Mouse (Mus musculus) stomach, postnatal 0 days (tissue): ENCODE data around the gene Chrdl2. TPM values are rescaled to one million over a fixed set of nuclear protein-coding genes. Genes with fewer than 3 reads are reported as not detected.
"Not testable (repeated sequence)": the region's sequence is repeated elsewhere in the genome, so short reads cannot be mapped to it uniquely, and the experiment has no call there.

Source experiments
- ATAC-seq: fragments of 200-750 bp; cut with Nextera tagmentation; 2 replicates; pipeline ENCODE4 v1.8.0; 2017; ENCODE audit not compliant: low FRiP score, low TSS enrichment
- DNase-seq: peaks from one replicate; pipeline ENCODE4 v3.0.0-alpha.2; 2016; ENCODE audit warnings: low spot score
- H3K27ac ChIP-seq: fragments of 300-500 bp; sonication (generic); replicated peaks from 2 replicates; pipeline ENCODE4 v1.5.1; 2014; ENCODE audit warnings: mild to moderate bottlenecking, control low read depth
- H3K27me3 ChIP-seq: fragments of 300-500 bp; sonication (generic); 2 replicates; pipeline ENCODE4 v1.6.1; 2014; ENCODE audit warnings: low read length; ENCODE audit not compliant: control insufficient read depth, insufficient read depth
- H3K36me3 ChIP-seq: fragments of 300-500 bp; sonication (generic); 2 replicates; pipeline ENCODE4 v1.6.1; 2014; ENCODE audit warnings: low read length, mixed read lengths; ENCODE audit not compliant: control insufficient read depth, insufficient read depth
- H3K4me1 ChIP-seq: fragments of 300-500 bp; sonication (generic); replicated peaks from 2 replicates; pipeline ENCODE4 v1.6.1; 2014; ENCODE audit warnings: antibody characterized with exemption; ENCODE audit not compliant: control insufficient read depth, insufficient read depth
- H3K4me2 ChIP-seq: fragments of 300-500 bp; sonication (generic); replicated peaks from 2 replicates; pipeline ENCODE4 v1.6.1; 2014; ENCODE audit warnings: low read depth, mild to moderate bottlenecking, control low read depth, moderate library complexity
- H3K4me3 ChIP-seq: fragments of 300-500 bp; sonication (generic); 2 replicates; pipeline ENCODE4 v1.5.1; 2014; ENCODE audit warnings: low read depth, low read length, control low read depth
- H3K9ac ChIP-seq: fragments of 300-500 bp; sonication (generic); 2 replicates; pipeline ENCODE4 v1.6.1; 2014; ENCODE audit warnings: mild to moderate bottlenecking, low read length, control low read depth, mixed read lengths
- H3K9me3 ChIP-seq: fragments of 300-500 bp; sonication (generic); 2 replicates; pipeline ENCODE4 v1.6.1; 2016; ENCODE audit warnings: low read length; ENCODE audit not compliant: control insufficient read depth
- CTCF ChIP-seq: IDR thresholded peaks from 2 replicates; pipeline ENCODE4 v1.5.1; 2016; ENCODE audit warnings: antibody characterized with exemption, low read depth, mild to moderate bottlenecking, moderate library complexity
- EP300 ChIP-seq: optimal IDR thresholded peaks from 2 replicates; pipeline ENCODE3; 2016; ENCODE audit warnings: antibody characterized with exemption
- WGBS: fragments of 180-500 bp; shearing (Covaris S2); extraction: QIAGEN DNeasy Blood & Tissue Kit; methylation state at CpG from one replicate; pipeline ENCODE4 v1.1.7; 2014; 5-methylcytosine and 5-hydroxymethylcytosine counted together
- polyA plus RNA-seq: library from polyadenylated mRNA; unstranded; fragments of >200 nt; fragmentation: Nextera tagmentation; extraction: Ambion mirVana; gene quantifications from 2 replicates; pipeline ENCODE4 v1.2.1, GENCODE M21; 2015

Chrdl2 gene
- polyA plus RNA-seq, 1 experiment from 2014 or later, result 2.0 TPM

DNA sequence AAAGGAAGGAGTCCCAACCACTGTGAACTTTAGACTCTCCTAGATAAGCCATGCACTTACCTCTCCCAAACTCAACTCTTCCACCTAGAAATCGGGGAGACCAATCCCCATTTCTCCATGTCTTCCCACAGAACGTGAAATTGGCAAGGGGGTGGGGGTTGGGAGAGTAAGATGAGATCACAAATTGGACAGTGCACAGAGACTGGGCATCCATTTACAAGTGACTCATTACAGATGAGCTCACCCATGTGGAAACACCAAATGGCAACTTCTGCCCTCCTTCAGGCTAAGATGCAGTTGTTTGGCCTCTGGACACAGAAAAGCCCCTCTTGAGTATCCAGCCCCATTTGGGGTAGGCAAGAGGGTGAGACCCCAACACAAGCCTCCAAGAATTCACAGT, 40.5 kb downstream of the Chrdl2 start:
- WGBS, result 63% methylated on average over 2 of the region's 2 CpGs
- no peaks in the 10 kb centered on the region for H3K9me3 ChIP-seq
- H3K4me1 ChIP-seq, result no peaks in the 10 kb centered on the region
- ATAC-seq (no peak), DNase-seq (no peak)
- no peaks in the 10 kb centered on the region for H3K27me3 ChIP-seq
- TF ChIP-seq CTCF (no peak), EP300 (no peak)
- H3K9ac ChIP-seq, result no peak overlapping the region
- no peak overlapping the region for H3K4me2 ChIP-seq
- H3K36me3 ChIP-seq, result no peaks in the 10 kb centered on the region
- H3K4me3 ChIP-seq, result no peak overlapping the region
- no peak overlapping the region for H3K27ac ChIP-seq

- Histone ChIP-seq H3K4me3 (no peak overlapping the region), H3K9me3 (no peaks in the 10 kb centered on the region), H3K27ac (no peak overlapping the region), H3K9ac (no peak overlapping the region), H3K4me2 (no peak overlapping the region), H3K4me1 (no peaks in the 10 kb centered on the region), H3K27me3 (no peaks in the 10 kb centered on the region), H3K36me3 (no peaks in the 10 kb centered on the region)
- no peak for ATAC-seq
- no peak for TF ChIP-seq EP300
- no peak for TF ChIP-seq CTCF
- 64% methylated on average over 4 of the region's 4 CpGs for WGBS
- DNase-seq, result no peak
These were observed 45.9 kb downstream of the Chrdl2 start for GRCm38 (mm10) chr7:100051904-100052303.

DNA sequence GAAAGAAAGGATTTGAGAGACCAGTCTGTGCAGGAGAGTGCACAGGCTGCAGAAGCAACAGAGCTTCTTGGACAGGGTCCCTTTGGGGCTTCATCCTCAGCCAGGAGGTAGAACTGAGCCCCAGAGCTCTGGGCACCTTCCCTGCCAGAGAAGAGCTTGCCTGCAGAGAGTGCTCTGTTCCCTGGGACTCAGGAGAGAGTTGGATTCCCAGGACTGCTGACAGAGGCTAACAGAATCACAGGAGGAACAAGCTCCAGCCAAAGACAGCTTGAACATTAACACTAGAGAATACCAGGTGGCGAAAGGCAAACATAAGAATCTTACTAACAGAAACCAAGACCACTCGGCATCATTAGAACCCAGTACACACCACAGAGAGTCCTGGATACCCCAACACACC, 47.0 kb downstream of the Chrdl2 start:
- H3K9me3 ChIP-seq, DNase-seq, ATAC-seq, H3K4me3 ChIP-seq, H3K4me2 ChIP-seq, H3K27ac ChIP-seq, H3K4me1 ChIP-seq, H3K9ac ChIP-seq, H3K27me3 ChIP-seq, H3K36me3 ChIP-seq: not testable (repeated sequence)
- 79% methylated on average over 2 of the region's 2 CpGs for WGBS

- Histone ChIP-seq H3K4me3 (no peak overlapping the region), H3K9ac (no peak overlapping the region), H3K36me3 (no peaks in the 10 kb centered on the region), H3K4me2 (no peak overlapping the region), H3K4me1 (no peaks in the 10 kb centered on the region), H3K27me3 (no peaks in the 10 kb centered on the region), H3K9me3 (no peaks in the 10 kb centered on the region), H3K27ac (no peak overlapping the region)
- ATAC-seq (peak; percentile 57; the same call in 1 of the 2 replicates), DNase-seq (no peak)
- TF ChIP-seq CTCF (peak; percentile 18; the same call in 1 of the 2 replicates), EP300 (no peak)
- 42% methylated on average over 2 of the region's 2 CpGs for WGBS
These were observed 68.0 kb downstream of the Chrdl2 start for GRCm38 (mm10) chr7:100073959-100074358.

DNA sequence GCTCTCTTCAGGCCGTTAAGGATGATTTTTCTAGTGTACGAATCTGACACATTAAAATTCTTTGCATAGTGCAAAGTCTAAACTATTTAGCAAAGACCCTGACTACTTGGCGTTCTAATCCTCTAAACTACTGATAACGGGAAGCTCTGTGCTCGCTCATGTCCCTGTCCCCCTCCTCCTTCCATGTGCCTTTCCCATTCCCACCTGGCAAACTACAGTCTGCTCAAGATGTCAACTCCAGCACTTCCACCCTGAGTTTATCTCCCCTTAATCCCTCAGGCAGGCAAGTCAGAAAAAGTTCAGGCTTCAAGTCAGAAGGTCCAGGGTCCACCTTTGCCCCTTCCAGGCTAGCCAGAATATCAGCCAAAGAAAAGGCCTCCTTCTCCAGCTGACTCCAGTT, 70.3 kb downstream of the Chrdl2 start:
- no peak overlapping the region for H3K4me3 ChIP-seq
- no peaks in the 10 kb centered on the region for H3K4me1 ChIP-seq
- H3K27ac ChIP-seq, result no peak overlapping the region
- no peaks in the 10 kb centered on the region for H3K36me3 ChIP-seq
- no peaks in the 10 kb centered on the region for H3K27me3 ChIP-seq
- 43% methylated on average over 5 of the region's 5 CpGs for WGBS
- ATAC-seq, result no peak
- H3K9ac ChIP-seq, result no peak overlapping the region
- H3K9me3 ChIP-seq, result no peaks in the 10 kb centered on the region
- TF ChIP-seq EP300, result no peak
- TF ChIP-seq CTCF, result no peak
- no peak overlapping the region for H3K4me2 ChIP-seq
- DNase-seq, result no peak

GRCm38 (mm10) chr7:100077071-100077470, 71.1 kb downstream of the Chrdl2 start:
- no peak overlapping the region for H3K4me2 ChIP-seq
- H3K9ac ChIP-seq, result no peak overlapping the region
- DNase-seq (no peak), ATAC-seq (no peak)
- no peak overlapping the region for H3K27ac ChIP-seq
- no peak for TF ChIP-seq EP300
- no peak for TF ChIP-seq CTCF
- no peaks in the 10 kb centered on the region for H3K36me3 ChIP-seq
- no peaks in the 10 kb centered on the region for H3K9me3 ChIP-seq
- no peaks in the 10 kb centered on the region for H3K27me3 ChIP-seq
- H3K4me3 ChIP-seq, result no peak overlapping the region
- no peaks in the 10 kb centered on the region for H3K4me1 ChIP-seq
- 89% methylated on average over 4 of the region's 4 CpGs for WGBS
